Mouse (Mus musculus) bone marrow, adult 2 months (tissue): ENCODE measurements around the gene Sh3gl3. TPM values are rescaled to one million over a fixed set of nuclear protein-coding genes. Genes with fewer than 3 reads are reported as not detected.

Source experiments
- H3K27ac ChIP-seq: fragments of 200-500 bp; 2 replicates; pipeline ENCODE4 v1.5.1; 2012; ENCODE audit warnings: low read depth, mild to moderate bottlenecking, control low read depth, inconsistent platforms, low read length; ENCODE audit not compliant: control insufficient read depth, poor library complexity, insufficient read depth
- H3K4me1 ChIP-seq: fragments of 200-500 bp; 2 replicates; pipeline ENCODE4 v1.6.1; 2011; ENCODE audit warnings: low read length; ENCODE audit not compliant: control insufficient read depth, insufficient read depth
- H3K4me3 ChIP-seq: fragments of 200-500 bp; replicated peaks from 2 replicates; pipeline ENCODE3; 2011; ENCODE audit warnings: mild to moderate bottlenecking, low read depth, low read length, control low read depth; ENCODE audit not compliant: control insufficient read depth
- CTCF ChIP-seq: fragments of 200-500 bp; IDR thresholded peaks from 2 replicates; pipeline ENCODE4 v1.5.1; 2011; ENCODE audit warnings: low read length, control low read depth; ENCODE audit not compliant: control insufficient read depth, insufficient read depth
- POLR2A ChIP-seq: fragments of 200-500 bp; IDR thresholded peaks from 2 replicates; pipeline ENCODE4 v1.6.1; 2011; ENCODE audit warnings: low read depth, mild to moderate bottlenecking, control low read depth, low read length, borderline replicate concordance; ENCODE audit not compliant: control insufficient read depth
- WGBS: fragments of 180-500 bp; shearing (Covaris S2); methylation state at CpG from one replicate; pipeline ENCODE4 v1.1.7; 2018; 5-methylcytosine and 5-hydroxymethylcytosine counted together
- polyA plus RNA-seq: library from polyadenylated mRNA; stranded (reverse); fragments of >200 nt; gene quantifications from 2 replicates; pipeline ENCODE4 v1.2.4, GENCODE M21; 2011; ENCODE audit warnings: low replicate concordance; ENCODE audit not compliant: missing spikeins, insufficient read depth, insufficient read length

Gene Sh3gl3
- polyA plus RNA-seq, 1 experiment: 3.0 TPM

DNA sequence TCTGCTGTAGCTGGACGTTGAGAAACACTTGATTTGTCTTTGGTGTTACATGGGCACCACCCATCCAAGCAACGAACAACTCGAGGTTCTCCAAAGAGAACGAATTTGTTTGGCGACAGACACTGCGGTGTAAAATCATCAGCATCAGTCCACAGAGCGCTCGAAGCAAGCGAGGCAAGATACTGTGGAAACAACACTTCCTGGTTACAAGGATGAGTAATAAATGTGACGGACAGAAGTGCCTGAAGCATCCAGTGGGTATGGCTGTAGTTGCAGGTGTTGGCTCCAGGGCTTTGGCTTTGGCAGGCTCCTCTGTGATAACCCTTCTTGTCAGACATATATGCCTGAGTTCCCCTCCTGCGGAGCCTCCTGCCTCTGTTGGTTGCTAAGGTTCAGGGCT is 18.0 kb downstream of the Sh3gl3 start:
- Histone ChIP-seq H3K4me1 (no peaks in the 10 kb centered on the region), H3K27ac (no peak overlapping the region), H3K4me3 (no peak overlapping the region)
- 76% methylated on average over 11 of the region's 11 CpGs for WGBS
- no peak for TF ChIP-seq POLR2A
- no peak for TF ChIP-seq CTCF

DNA sequence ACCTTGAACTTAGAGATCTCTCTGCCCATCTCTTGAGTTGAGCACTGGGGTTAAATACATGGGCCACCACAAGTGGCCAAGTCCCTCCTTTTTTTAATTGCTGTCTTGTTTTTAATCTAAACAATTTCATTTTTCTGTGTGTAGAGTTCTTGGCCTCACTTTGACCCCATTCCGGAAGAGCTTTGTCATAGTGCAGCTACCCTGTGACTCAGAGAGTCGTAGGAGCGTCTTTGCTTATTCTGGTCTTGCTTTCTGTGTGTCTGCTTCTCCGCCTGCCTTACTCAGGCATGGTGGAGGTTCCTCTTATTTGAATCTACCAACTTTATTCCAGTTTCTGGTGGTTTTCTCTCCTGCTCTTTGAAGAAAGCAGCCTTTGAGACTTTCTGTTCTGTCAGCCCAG is 18.9 kb downstream of the Sh3gl3 start:
- H3K4me1 ChIP-seq: no peaks in the 10 kb centered on the region
- WGBS: 29% methylated on average over 4 of the region's 4 CpGs
- H3K4me3 ChIP-seq: no peak overlapping the region
- TF ChIP-seq POLR2A: no peak
- TF ChIP-seq CTCF: no peak
- no peak overlapping the region for H3K27ac ChIP-seq

- TF ChIP-seq CTCF (no peak), POLR2A (no peak)
- Histone ChIP-seq H3K27ac (no peak overlapping the region), H3K4me3 (no peak overlapping the region), H3K4me1 (no peaks in the 10 kb centered on the region; the same call in 1 of the 2 replicates)
- 81% methylated on average over 7 of the region's 7 CpGs for WGBS
Measured at GRCm38 (mm10) chr7:82203111-82203510, 29.5 kb downstream of the Sh3gl3 start.

- TF ChIP-seq POLR2A: no peak
- TF ChIP-seq CTCF: no peak
- H3K4me1 ChIP-seq: no peaks in the 10 kb centered on the region; the same call in 1 of the 2 replicates
- H3K4me3 ChIP-seq: no peak overlapping the region
- no peak overlapping the region for H3K27ac ChIP-seq
- 17% methylated on average over 12 of the region's 12 CpGs for WGBS
Measured at GRCm38 (mm10) chr7:82204014-82204784, 30.6 kb downstream of the Sh3gl3 start.

DNA sequence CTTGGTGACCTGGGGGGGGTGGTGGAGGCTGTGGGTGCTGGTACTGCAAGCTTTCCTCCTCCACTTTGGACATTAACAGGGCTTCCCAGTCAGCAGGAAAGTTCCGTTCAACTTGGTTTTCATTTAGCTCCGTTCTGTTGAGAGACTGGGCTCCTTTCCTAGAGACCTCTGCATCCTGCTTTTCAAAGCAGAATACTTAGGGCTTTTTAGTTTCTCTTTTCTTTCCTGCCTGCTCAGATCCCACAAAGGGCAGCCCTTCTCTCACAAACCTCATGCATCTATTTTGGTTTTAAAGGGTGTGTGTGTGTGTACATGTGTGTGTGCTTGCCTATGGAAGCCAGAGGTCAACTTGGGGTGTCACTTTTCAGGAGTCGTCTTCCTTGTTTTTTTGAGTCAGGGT is 31.3 kb downstream of the Sh3gl3 start:
- 32% methylated on average over 3 of the region's 3 CpGs for WGBS
- no peak overlapping the region for H3K4me3 ChIP-seq
- H3K27ac ChIP-seq: no peak overlapping the region
- TF ChIP-seq POLR2A (no peak), CTCF (no peak)
- no peaks in the 10 kb centered on the region; the same call in 1 of the 2 replicates for H3K4me1 ChIP-seq

GRCm38 (mm10) chr7:82206787-82207186 is 33.1 kb downstream of the Sh3gl3 start:
- Histone ChIP-seq H3K4me1 (no peaks in the 10 kb centered on the region; the same call in 1 of the 2 replicates), H3K4me3 (no peak overlapping the region), H3K27ac (no peak overlapping the region)
- 82% methylated on average over 8 of the region's 8 CpGs for WGBS
- no peak for TF ChIP-seq CTCF
- no peak for TF ChIP-seq POLR2A

- WGBS: 89% methylated on average over 9 of the region's 9 CpGs
- Histone ChIP-seq H3K27ac (no peak overlapping the region), H3K4me1 (no peaks in the 10 kb centered on the region)
Measured at GRCm38 (mm10) chr7:82221380-82221933, 47.8 kb downstream of the Sh3gl3 start.

GRCm38 (mm10) chr7:82223906-82224846 is 50.5 kb downstream of the Sh3gl3 start:
- Histone ChIP-seq H3K27ac (no peak overlapping the region), H3K4me3 (no peak overlapping the region), H3K4me1 (no peaks in the 10 kb centered on the region)
- TF ChIP-seq POLR2A: no peak
- TF ChIP-seq CTCF: no peak
- 72% methylated on average over 10 of the region's 10 CpGs for WGBS

More at GRCm38 (mm10) chr7:82221380-82221933, 47.8 kb downstream of the Sh3gl3 start:
- TF ChIP-seq CTCF (no peak), POLR2A (no peak)
- H3K4me3 ChIP-seq: no peak overlapping the region
